Mouse (Mus musculus) midbrain, embryonic 12.5 days (tissue): ENCODE results near the gene Trim44. TPM values are rescaled to one million over a fixed set of nuclear protein-coding genes. Genes with fewer than 3 reads are reported as not detected.

Experiments used
- ATAC-seq: fragments of 200-750 bp; cut with Nextera tagmentation; 2 replicates; pipeline ENCODE4 v1.8.0; 2017; ENCODE audit warnings: low read depth, moderate TSS enrichment, moderate library complexity; ENCODE audit not compliant: low FRiP score
- H3K27ac ChIP-seq: fragments of 300-500 bp; sonication (generic); replicated peaks from 2 replicates; pipeline ENCODE4 v1.5.1; 2016; ENCODE audit warnings: mild to moderate bottlenecking
- H3K27me3 ChIP-seq: fragments of 300-500 bp; sonication (generic); 2 replicates; pipeline ENCODE4 v1.6.1; 2016; ENCODE audit warnings: mild to moderate bottlenecking
- H3K36me3 ChIP-seq: fragments of 300-500 bp; sonication (generic); 2 replicates; pipeline ENCODE4 v1.6.1; 2016
- H3K4me1 ChIP-seq: fragments of 300-500 bp; sonication (generic); 2 replicates; pipeline ENCODE4 v1.6.1; 2016
- H3K4me2 ChIP-seq: fragments of 300-500 bp; sonication (generic); replicated peaks from 2 replicates; pipeline ENCODE4 v1.6.1; 2016; ENCODE audit warnings: mild to moderate bottlenecking, moderate library complexity
- H3K4me3 ChIP-seq: fragments of 300-500 bp; sonication (generic); 2 replicates; pipeline ENCODE4 v1.5.1; 2016; ENCODE audit warnings: mild to moderate bottlenecking
- H3K9ac ChIP-seq: fragments of 300-500 bp; sonication (generic); replicated peaks from 2 replicates; pipeline ENCODE4 v1.6.1; 2016; ENCODE audit warnings: mild to moderate bottlenecking, moderate library complexity
- H3K9me3 ChIP-seq: fragments of 300-500 bp; sonication (generic); 2 replicates; pipeline ENCODE4 v1.6.1; 2016; ENCODE audit warnings: mild to moderate bottlenecking
- WGBS: fragments of 180-500 bp; shearing (Covaris S2); methylation state at CpG from one replicate; pipeline ENCODE4 v1.1.7; 2016; 5-methylcytosine and 5-hydroxymethylcytosine counted together
- polyA plus RNA-seq: library from polyadenylated mRNA; unstranded; fragments of >200 nt; fragmentation: Nextera tagmentation; extraction: Ambion mirVana; gene quantifications from 2 replicates; pipeline ENCODE4 v1.2.1, GENCODE M21; 2016

The Trim44 gene
- polyA plus RNA-seq, 1 experiment from 2014 or later: 59.0 TPM

DNA sequence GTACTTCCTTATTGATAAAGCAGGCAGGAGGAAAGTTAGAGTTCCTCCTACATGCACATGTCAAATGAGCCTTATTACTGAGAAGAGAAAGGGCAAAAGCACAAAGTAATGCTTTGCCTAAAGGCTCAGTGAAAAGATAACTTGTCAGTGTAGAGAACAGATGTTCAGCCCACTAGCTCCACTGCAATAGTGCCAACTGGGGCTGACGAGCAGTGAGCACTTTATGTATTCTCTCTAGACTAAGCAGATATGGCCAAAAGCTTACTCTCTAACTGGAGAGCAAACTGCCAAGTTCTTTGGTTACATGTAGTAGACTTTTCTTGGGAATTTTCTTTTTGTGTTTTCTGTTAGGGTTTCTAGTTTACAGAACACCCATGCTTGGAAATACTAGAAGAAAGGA, 53.6 kb downstream of the Trim44 start:
- Histone ChIP-seq H3K9ac (no peak overlapping the region), H3K36me3 (peaks cover 16% of the 10 kb centered on the region), H3K4me3 (no peak overlapping the region), H3K9me3 (no peaks in the 10 kb centered on the region), H3K27me3 (no peaks in the 10 kb centered on the region), H3K27ac (no peak overlapping the region), H3K4me1 (no peaks in the 10 kb centered on the region), H3K4me2 (no peak overlapping the region)
- ATAC-seq: no peak
- 91% methylated on average over 1 of the region's 1 CpGs for WGBS

GRCm38 (mm10) chr2:102341429-102341828, 66.2 kb downstream of the Trim44 start:
- H3K4me1 ChIP-seq: peaks cover 11% of the 10 kb centered on the region
- 87% methylated on average over 2 of the region's 2 CpGs for WGBS
- H3K9me3 ChIP-seq: no peaks in the 10 kb centered on the region
- H3K27ac ChIP-seq: no peak overlapping the region
- H3K4me2 ChIP-seq: no peak overlapping the region
- no peak overlapping the region for H3K4me3 ChIP-seq
- ATAC-seq: no peak
- no peak overlapping the region for H3K9ac ChIP-seq
- peaks cover 5% of the 10 kb centered on the region; the same call in 1 of the 2 replicates for H3K36me3 ChIP-seq
- no peaks in the 10 kb centered on the region for H3K27me3 ChIP-seq

DNA sequence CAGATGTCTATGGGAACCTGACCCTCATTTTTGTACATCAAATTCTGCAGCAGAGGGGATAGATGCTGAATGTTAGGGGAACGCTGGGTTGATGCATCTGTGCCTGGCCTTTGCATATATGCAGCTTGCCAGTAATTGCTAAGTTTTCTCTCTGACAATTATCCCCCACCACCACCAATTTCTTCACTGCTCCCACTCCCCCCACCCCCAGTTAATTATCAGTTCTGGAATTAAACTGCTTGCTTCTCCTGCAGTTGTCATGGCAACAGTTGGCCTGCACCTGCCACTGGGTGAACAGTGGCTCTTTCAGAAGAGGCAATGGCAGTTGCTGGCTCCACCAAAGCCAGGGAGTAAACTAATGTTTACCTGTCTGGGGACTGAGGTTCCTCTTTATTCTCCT, 70.8 kb downstream of the Trim44 start:
- H3K36me3 ChIP-seq: no peaks in the 10 kb centered on the region
- H3K4me3 ChIP-seq: no peak overlapping the region
- H3K27me3 ChIP-seq: no peaks in the 10 kb centered on the region
- H3K9me3 ChIP-seq: no peaks in the 10 kb centered on the region
- 72% methylated on average over 1 of the region's 1 CpGs for WGBS
- no peak overlapping the region for H3K9ac ChIP-seq
- H3K4me2 ChIP-seq: no peak overlapping the region
- H3K4me1 ChIP-seq: peaks cover 11% of the 10 kb centered on the region
- peak; percentile 63 for ATAC-seq
- no peak overlapping the region for H3K27ac ChIP-seq

DNA sequence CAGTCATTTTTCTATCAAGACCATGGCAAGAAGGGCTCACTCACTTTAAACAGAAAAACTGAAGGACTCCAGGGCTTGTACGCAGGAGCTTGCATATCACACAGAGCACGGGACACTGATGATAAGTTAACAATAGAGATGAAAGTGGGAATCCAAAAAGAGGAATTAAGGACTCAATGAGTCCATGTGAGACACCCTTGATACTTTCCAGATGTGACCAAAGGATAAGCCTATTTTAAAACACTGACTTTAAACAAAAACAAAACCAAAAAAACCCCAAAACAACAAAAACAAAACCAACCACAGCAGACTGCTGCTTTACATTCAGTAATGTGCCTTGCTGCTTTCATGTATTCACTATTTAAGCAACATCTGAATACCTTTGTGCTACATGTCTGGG, 75.7 kb downstream of the Trim44 start:
- no peak overlapping the region for H3K9ac ChIP-seq
- no peaks in the 10 kb centered on the region for H3K36me3 ChIP-seq
- H3K27ac ChIP-seq: no peak overlapping the region
- no peaks in the 10 kb centered on the region for H3K9me3 ChIP-seq
- H3K4me3 ChIP-seq: no peak overlapping the region
- H3K4me1 ChIP-seq: peaks cover 5% of the 10 kb centered on the region
- no peak for ATAC-seq
- H3K27me3 ChIP-seq: no peaks in the 10 kb centered on the region
- H3K4me2 ChIP-seq: no peak overlapping the region
- WGBS: 55% methylated on average over 2 of the region's 2 CpGs

DNA sequence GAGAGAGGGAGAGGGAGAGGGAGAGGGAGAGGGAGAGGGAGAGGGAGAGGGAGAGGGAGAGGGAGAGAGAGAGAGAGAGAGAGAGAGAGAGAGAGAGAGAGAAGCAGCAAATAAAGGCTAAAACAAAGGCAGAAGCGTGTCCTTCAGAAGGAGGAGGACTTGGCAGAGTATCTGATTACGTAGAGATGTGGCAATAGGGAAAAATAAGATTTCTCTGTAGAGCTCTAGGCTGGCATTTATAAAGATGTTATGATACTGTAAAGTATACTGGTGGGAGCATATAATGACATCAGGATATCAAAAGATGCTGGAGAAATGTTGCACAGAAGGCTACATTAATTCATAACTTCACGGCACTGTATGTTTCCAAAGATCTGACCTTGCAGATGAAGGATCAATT, 76.5 kb downstream of the Trim44 start:
- 79% methylated on average over 3 of the region's 3 CpGs for WGBS
- H3K36me3 ChIP-seq: no peaks in the 10 kb centered on the region

DNA sequence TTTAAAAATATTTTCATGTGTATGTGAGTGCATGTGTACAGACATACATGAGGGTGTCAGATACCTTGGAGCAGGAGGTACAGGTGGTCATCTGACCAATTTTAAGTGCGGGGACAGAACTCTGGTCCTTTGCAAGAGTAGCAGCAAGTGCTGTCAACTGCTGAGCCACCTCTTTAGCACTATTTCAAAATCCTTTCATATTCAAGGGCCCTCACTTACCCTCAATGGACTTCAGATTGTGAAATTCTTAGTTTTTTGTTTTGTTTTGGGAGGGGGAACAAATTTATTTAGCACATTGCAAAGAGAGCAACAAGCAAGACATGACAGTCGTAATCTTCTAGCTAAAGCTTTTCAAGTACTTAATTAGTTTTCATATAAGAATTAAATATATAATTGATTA, 81.7 kb downstream of the Trim44 start:
- Histone ChIP-seq H3K9ac (no peak overlapping the region), H3K4me3 (no peak overlapping the region), H3K27ac (no peak overlapping the region), H3K4me2 (no peak overlapping the region), H3K9me3 (no peaks in the 10 kb centered on the region), H3K27me3 (no peaks in the 10 kb centered on the region), H3K4me1 (no peaks in the 10 kb centered on the region), H3K36me3 (no peaks in the 10 kb centered on the region)
- no peak for ATAC-seq
- 94% methylated on average over 2 of the region's 2 CpGs for WGBS

More for the DNA sequence above, 76.5 kb downstream of the Trim44 start:
- no peak overlapping the region for H3K9ac ChIP-seq
- no peaks in the 10 kb centered on the region for H3K9me3 ChIP-seq
- no peak overlapping the region for H3K4me2 ChIP-seq
- no peak for ATAC-seq
- no peak overlapping the region for H3K27ac ChIP-seq
- H3K27me3 ChIP-seq: no peaks in the 10 kb centered on the region
- no peaks in the 10 kb centered on the region for H3K4me1 ChIP-seq
- H3K4me3 ChIP-seq: no peak overlapping the region

DNA sequence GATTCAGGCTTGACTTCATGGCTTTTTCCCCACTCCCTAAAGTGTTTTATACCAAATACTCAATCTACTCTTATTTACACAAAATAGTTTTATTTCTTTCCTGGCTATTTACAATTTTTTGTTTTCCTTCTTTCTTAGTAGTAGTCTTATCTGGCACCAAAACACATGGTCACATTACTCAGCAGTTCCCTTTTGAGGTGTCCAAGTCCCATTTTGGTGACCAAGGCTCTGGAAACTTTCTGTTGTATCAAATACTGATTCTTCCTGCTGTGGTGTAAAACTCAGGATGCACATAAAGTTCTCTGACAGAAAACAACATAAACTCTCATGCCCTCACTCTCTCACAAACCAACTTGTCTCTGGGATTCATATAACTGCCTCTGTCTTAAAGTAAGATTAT, 83.3 kb downstream of the Trim44 start:
- Histone ChIP-seq H3K27me3 (no peaks in the 10 kb centered on the region), H3K4me2 (no peak overlapping the region), H3K27ac (no peak overlapping the region), H3K9me3 (no peaks in the 10 kb centered on the region), H3K9ac (no peak overlapping the region), H3K36me3 (no peaks in the 10 kb centered on the region), H3K4me1 (no peaks in the 10 kb centered on the region), H3K4me3 (no peak overlapping the region)
- no peak for ATAC-seq

DNA sequence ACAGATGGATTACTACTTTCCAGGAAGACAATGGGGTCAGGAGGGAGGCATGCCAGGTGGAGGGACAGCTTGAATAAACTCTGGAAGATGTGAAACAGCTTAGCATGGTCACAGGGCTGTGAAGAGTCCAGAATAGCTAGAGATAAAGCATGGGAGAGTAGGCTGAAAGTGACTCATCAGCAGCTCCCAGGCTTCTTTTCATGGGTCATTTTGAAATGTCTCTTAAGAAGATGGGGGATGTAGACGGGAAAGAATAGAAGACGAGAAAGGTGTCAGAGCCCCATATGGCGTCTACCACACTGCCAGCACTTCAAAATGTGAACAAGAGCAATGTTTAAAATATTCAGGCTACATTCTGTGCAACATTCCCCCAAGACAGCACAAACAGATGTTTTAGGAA, 91.1 kb downstream of the Trim44 start:
- no peak overlapping the region for H3K27ac ChIP-seq
- no peaks in the 10 kb centered on the region for H3K36me3 ChIP-seq
- WGBS: 84% methylated on average over 3 of the region's 3 CpGs
- ATAC-seq: no peak
- H3K9ac ChIP-seq: no peak overlapping the region
- H3K4me3 ChIP-seq: no peak overlapping the region
- H3K4me2 ChIP-seq: no peak overlapping the region
- H3K27me3 ChIP-seq: no peaks in the 10 kb centered on the region
- no peaks in the 10 kb centered on the region for H3K9me3 ChIP-seq
- 0 out of 2 replicates have a peak, but pooled peaks cover 4% of the 10 kb centered on the region for H3K4me1 ChIP-seq

DNA sequence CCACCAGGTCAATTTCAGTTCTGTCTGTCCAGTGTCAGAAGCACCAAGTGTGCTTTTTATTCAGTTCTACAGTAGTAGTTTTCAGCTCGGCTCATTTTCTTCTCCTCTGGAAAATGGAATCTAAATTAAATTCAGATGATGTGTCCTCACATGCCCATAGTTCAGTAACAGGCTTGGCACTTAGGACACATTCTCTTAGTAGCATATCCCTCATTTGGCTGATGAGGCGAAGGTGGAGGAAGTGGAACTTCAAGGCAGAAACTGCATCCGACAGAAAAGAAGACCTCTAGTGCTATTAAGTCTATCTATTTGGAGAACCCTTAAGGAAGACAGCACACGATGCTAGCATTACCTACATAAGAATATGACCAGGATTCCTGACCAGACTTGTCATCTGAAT, 92.5 kb downstream of the Trim44 start:
- no peak overlapping the region for H3K27ac ChIP-seq
- H3K9me3 ChIP-seq: no peaks in the 10 kb centered on the region
- no peaks in the 10 kb centered on the region for H3K27me3 ChIP-seq
- ATAC-seq: no peak
- H3K4me1 ChIP-seq: 0 out of 2 replicates have a peak, but pooled peaks cover 4% of the 10 kb centered on the region
- no peak overlapping the region for H3K9ac ChIP-seq
- H3K4me3 ChIP-seq: no peak overlapping the region
- 93% methylated on average over 4 of the region's 4 CpGs for WGBS
- no peaks in the 10 kb centered on the region for H3K36me3 ChIP-seq
- no peak overlapping the region for H3K4me2 ChIP-seq

GRCm38 (mm10) chr2:102314610-102315009, 93.0 kb downstream of the Trim44 start:
- Histone ChIP-seq H3K27me3 (no peaks in the 10 kb centered on the region), H3K4me2 (no peak overlapping the region), H3K9me3 (no peaks in the 10 kb centered on the region), H3K9ac (no peak overlapping the region), H3K4me3 (no peak overlapping the region), H3K27ac (no peak overlapping the region), H3K4me1 (0 out of 2 replicates have a peak, but pooled peaks cover 4% of the 10 kb centered on the region), H3K36me3 (no peaks in the 10 kb centered on the region)
- 74% methylated on average over 1 of the region's 1 CpGs for WGBS
- ATAC-seq: no peak

DNA sequence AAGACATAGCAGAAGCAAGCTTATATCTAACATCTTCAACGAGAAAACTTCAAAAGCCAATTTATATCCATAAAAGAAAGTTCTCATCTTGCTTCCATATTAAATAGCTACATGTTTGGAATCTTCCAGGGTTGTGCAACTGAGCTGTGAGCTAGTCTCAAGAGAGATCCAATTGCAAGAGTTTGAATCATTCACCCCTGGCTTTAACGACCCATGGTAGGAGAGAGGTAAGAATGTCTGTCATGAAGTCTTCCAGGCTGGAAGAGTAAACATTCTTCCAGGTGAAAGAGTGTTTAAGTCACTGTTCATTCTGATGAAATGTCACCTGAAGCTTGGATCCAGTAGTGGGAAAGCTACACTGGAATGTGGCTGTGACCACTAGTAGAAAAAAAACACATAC, 93.6 kb downstream of the Trim44 start:
- no peaks in the 10 kb centered on the region for H3K36me3 ChIP-seq
- WGBS: 94% methylated on average over 2 of the region's 2 CpGs
- H3K4me1 ChIP-seq: 0 out of 2 replicates have a peak, but pooled peaks cover 4% of the 10 kb centered on the region
- H3K27me3 ChIP-seq: no peaks in the 10 kb centered on the region
- ATAC-seq: no peak
- no peak overlapping the region for H3K4me3 ChIP-seq
- H3K27ac ChIP-seq: no peak overlapping the region
- no peak overlapping the region for H3K9ac ChIP-seq
- H3K9me3 ChIP-seq: no peaks in the 10 kb centered on the region
- H3K4me2 ChIP-seq: no peak overlapping the region

- Histone ChIP-seq H3K4me1 (0 out of 2 replicates have a peak, but pooled peaks cover 4% of the 10 kb centered on the region), H3K4me2 (no peak overlapping the region), H3K4me3 (no peak overlapping the region), H3K9ac (no peak overlapping the region), H3K9me3 (no peaks in the 10 kb centered on the region), H3K27me3 (no peaks in the 10 kb centered on the region), H3K27ac (no peak overlapping the region), H3K36me3 (no peaks in the 10 kb centered on the region)
- ATAC-seq: no peak
- WGBS: 100% methylated on average over 1 of the region's 1 CpGs
Measured at GRCm38 (mm10) chr2:102312903-102313302, 94.7 kb downstream of the Trim44 start.

GRCm38 (mm10) chr2:102303274-102303673, 104.4 kb downstream of the Trim44 start:
- H3K9me3 ChIP-seq: no peaks in the 10 kb centered on the region

More at GRCm38 (mm10) chr2:102303274-102303673, 104.4 kb downstream of the Trim44 start:
- Histone ChIP-seq H3K4me3 (no peak overlapping the region), H3K27me3 (no peaks in the 10 kb centered on the region), H3K36me3 (peaks cover 21% of the 10 kb centered on the region), H3K27ac (no peak overlapping the region), H3K9ac (no peak overlapping the region), H3K4me1 (peaks cover 6% of the 10 kb centered on the region; the same call in 1 of the 2 replicates), H3K4me2 (no peak overlapping the region)
- WGBS: 85% methylated on average over 2 of the region's 2 CpGs
- ATAC-seq: no peak
